24 mouse cellular contexts compared by ENCODE assay signal in the genomic region with DNA sequence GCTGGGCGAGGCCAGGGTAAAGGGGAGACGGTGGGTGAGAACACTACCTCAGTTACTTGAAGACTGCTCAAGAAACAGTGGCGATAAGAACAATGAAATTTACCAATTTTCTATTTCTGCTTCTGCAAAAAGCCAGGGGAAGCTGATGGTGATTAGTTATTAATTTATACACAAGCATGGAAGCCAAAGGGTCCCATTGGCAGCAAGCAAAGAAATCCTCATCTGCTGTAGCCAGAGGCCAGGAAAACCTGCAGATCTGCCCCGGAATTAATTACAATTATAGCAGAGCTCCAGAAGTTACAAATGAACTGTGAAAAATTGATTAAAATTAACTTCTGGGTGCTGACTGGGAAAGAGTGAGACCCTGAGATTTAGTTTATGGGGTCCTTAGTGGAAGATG.
DNase-seq lines count a peak whose midpoint lies in the region; ATAC-seq and TF ChIP-seq lines count a peak whose summit lies in the region.
"Had no signal": no experiment of that assay in that cellular context is flagged by ENCODE, and none has a peak within 500 bp of the region (broad histone marks: within the 10 kb centered on the region; RNA-seq: fewer than 3 reads in every experiment).

No protein-coding gene starts in this region.

- H3K4me3 ChIP-seq in hindbrain, embryonic 13.5 days, result no peak overlapping the region
- no peak overlapping the region for H3K4me3 ChIP-seq in hindbrain, embryonic 11.5 days (ENCODE audit: low read depth, low read length)
- no peak overlapping the region for H3K4me3 ChIP-seq in midbrain, embryonic 13.5 days (replicated peaks)
- H3K4me3 ChIP-seq in midbrain, embryonic 16.5 days (ENCODE audit: low read depth, low read length), result no peak overlapping the region
- H3K4me3 ChIP-seq: embryonic facial prominence, embryonic 10.5 days; embryonic facial prominence, embryonic 13.5 days; erythroblast, embryonic 14.5 days; forebrain, embryonic 12.5 days; hindbrain, embryonic 15.5 days; intestine, embryonic 15.5 days had no signal

- H3K9me3 ChIP-seq in hindbrain, embryonic 13.5 days, result no peaks in the 10 kb centered on the region
- H3K9me3 ChIP-seq in hindbrain, embryonic 11.5 days (ENCODE audit: control insufficient read depth, low read length), result no peaks in the 10 kb centered on the region
- H3K9me3 ChIP-seq in midbrain, embryonic 13.5 days, result no peaks in the 10 kb centered on the region
- no peaks in the 10 kb centered on the region for H3K9me3 ChIP-seq in midbrain, embryonic 16.5 days (replicated peaks; ENCODE audit: control insufficient read depth, low read length, poor library complexity, severe bottlenecking)
- H3K9me3 ChIP-seq: embryonic facial prominence, embryonic 10.5 days; embryonic facial prominence, embryonic 13.5 days; forebrain, embryonic 12.5 days; hindbrain, embryonic 15.5 days; intestine, embryonic 15.5 days had no signal

- H3K27ac ChIP-seq in hindbrain, embryonic 13.5 days, result peak overlapping the region; percentile 27; the same call in 1 of the 2 replicates
- H3K27ac ChIP-seq in hindbrain, embryonic 11.5 days (ENCODE audit: low read depth, low read length), result no peak overlapping the region
- peak overlapping the region; percentile 42; the same call in 1 of the 2 replicates for H3K27ac ChIP-seq in midbrain, embryonic 13.5 days
- no peak overlapping the region for H3K27ac ChIP-seq in midbrain, embryonic 16.5 days (ENCODE audit: low read length)
- H3K27ac ChIP-seq: embryonic facial prominence, embryonic 10.5 days; embryonic facial prominence, embryonic 13.5 days; forebrain, embryonic 12.5 days; hindbrain, embryonic 15.5 days; intestine, embryonic 15.5 days had no signal

- H3K4me2 ChIP-seq in hindbrain, embryonic 13.5 days, result no peak overlapping the region
- H3K4me2 ChIP-seq in hindbrain, embryonic 11.5 days (replicated peaks; ENCODE audit: low read depth, low read length), result no peak overlapping the region
- no peak overlapping the region for H3K4me2 ChIP-seq in midbrain, embryonic 13.5 days (replicated peaks)
- no peak overlapping the region for H3K4me2 ChIP-seq in midbrain, embryonic 16.5 days (ENCODE audit: low read length)
- H3K4me2 ChIP-seq: embryonic facial prominence, embryonic 13.5 days; forebrain, embryonic 12.5 days; heart, embryonic 11.5 days; hindbrain, embryonic 15.5 days; intestine, embryonic 15.5 days had no signal

- H3K36me3 ChIP-seq in hindbrain, embryonic 13.5 days, result no peaks in the 10 kb centered on the region
- H3K36me3 ChIP-seq in hindbrain, embryonic 11.5 days (ENCODE audit: control insufficient read depth, insufficient read depth, low read length), result no peaks in the 10 kb centered on the region
- no peaks in the 10 kb centered on the region for H3K36me3 ChIP-seq in midbrain, embryonic 13.5 days
- no peaks in the 10 kb centered on the region for H3K36me3 ChIP-seq in midbrain, embryonic 16.5 days (ENCODE audit: control insufficient read depth, insufficient read depth, low read length)
- H3K36me3 ChIP-seq: embryonic facial prominence, embryonic 10.5 days; embryonic facial prominence, embryonic 13.5 days; forebrain, embryonic 12.5 days; hindbrain, embryonic 15.5 days; intestine, embryonic 15.5 days had no signal

- peak; percentile 7 to 11 for DNase-seq in cerebellum, postnatal 10 days
- no peak for DNase-seq in cerebellum, adult 8-10 months
- DNase-seq in hindbrain, embryonic 11.5 days (ENCODE audit: low spot score), result no peak
- DNase-seq in brain, embryonic 14.5 days (ENCODE audit: low read depth), result peak; percentile 62
- no peak for DNase-seq in heart, adult 11 months
- DNase-seq: adrenal gland, adult 8-10 months; adrenal gland, postnatal 25 days; cerebellum, adult 18-20 months; cerebellum, adult 9-11 months; cerebellum, postnatal 36 days; embryo, embryonic 11 days; gastrocnemius, postnatal 10 days; gastrocnemius, postnatal 36 days had no signal

- H3K27me3 ChIP-seq in hindbrain, embryonic 13.5 days, result no peaks in the 10 kb centered on the region
- no peaks in the 10 kb centered on the region for H3K27me3 ChIP-seq in hindbrain, embryonic 11.5 days (ENCODE audit: control insufficient read depth, insufficient read depth, low read length)
- no peaks in the 10 kb centered on the region for H3K27me3 ChIP-seq in midbrain, embryonic 13.5 days
- no peaks in the 10 kb centered on the region for H3K27me3 ChIP-seq in midbrain, embryonic 16.5 days (ENCODE audit: control insufficient read depth, insufficient read depth, low read depth, low read length)
- H3K27me3 ChIP-seq: hindbrain, embryonic 15.5 days; intestine, embryonic 15.5 days had no signal

- TF ChIP-seq CTCF in brain, embryonic 14.5 days (IDR thresholded peaks at IDR 0.05; ENCODE audit: borderline replicate concordance, extremely low read depth, insufficient read depth, insufficient read length), result no peak

- WGBS in hindbrain, embryonic 13.5 days, result 77% methylated on average over 4 of the region's 4 CpGs
- WGBS in hindbrain, embryonic 11.5 days, result 87% methylated on average over 4 of the region's 4 CpGs
- 82% methylated on average over 4 of the region's 4 CpGs for WGBS in midbrain, embryonic 13.5 days
- 81% methylated on average over 4 of the region's 4 CpGs for WGBS in midbrain, embryonic 16.5 days

- no peak for TF ChIP-seq POLR2A in brain, embryonic 14.5 days (IDR thresholded peaks at IDR 0.05; ENCODE audit: borderline replicate concordance, extremely low read depth, insufficient read depth, insufficient read length, poor library complexity, severe bottlenecking)

- ATAC-seq in hindbrain, embryonic 13.5 days (ENCODE audit: low FRiP score), result no peak
- ATAC-seq in hindbrain, embryonic 11.5 days (ENCODE audit: low FRiP score), result no peak
- ATAC-seq in midbrain, embryonic 13.5 days, result no peak
- no peak for ATAC-seq in midbrain, embryonic 16.5 days
- ATAC-seq: activated CD4-positive, CD25-positive, alpha-beta regulatory T cell, adult 4 months; intestine, embryonic 15.5 days had no signal

- H3K9ac ChIP-seq in hindbrain, embryonic 13.5 days, result no peak overlapping the region
- no peak overlapping the region for H3K9ac ChIP-seq in hindbrain, embryonic 11.5 days (ENCODE audit: low read depth, low read length)
- no peak overlapping the region for H3K9ac ChIP-seq in midbrain, embryonic 13.5 days (replicated peaks)
- no peak overlapping the region for H3K9ac ChIP-seq in midbrain, embryonic 16.5 days (ENCODE audit: low read depth, low read length)
- H3K9ac ChIP-seq: embryonic facial prominence, embryonic 13.5 days; forebrain, embryonic 12.5 days; hindbrain, embryonic 15.5 days; intestine, embryonic 15.5 days had no signal

- H3K4me1 ChIP-seq in hindbrain, embryonic 13.5 days (replicated peaks), result peaks cover 20% of the 10 kb centered on the region
- no peaks in the 10 kb centered on the region for H3K4me1 ChIP-seq in hindbrain, embryonic 11.5 days (replicated peaks; ENCODE audit: control insufficient read depth, insufficient read depth, low read length)
- H3K4me1 ChIP-seq in midbrain, embryonic 13.5 days (replicated peaks), result peaks cover 12% of the 10 kb centered on the region
- H3K4me1 ChIP-seq in midbrain, embryonic 16.5 days (ENCODE audit: control insufficient read depth, insufficient read depth, low read length), result peaks cover 3% of the 10 kb centered on the region; the same call in 1 of the 2 replicates
- H3K4me1 ChIP-seq: embryonic facial prominence, embryonic 10.5 days; intestine, embryonic 15.5 days had no signal

Comparison
In these comparisons a context has a peak if more than half of its experiments do, and no peak if none do; other contexts are left out.
1. DNase-seq: peak in cerebellum, postnatal 10 days (2 of 2) and brain, embryonic 14.5 days (single experiment); none in cerebellum, adult 8-10 months (single experiment), hindbrain, embryonic 11.5 days (single experiment) and heart, adult 11 months (single experiment).
2. H3K27ac ChIP-seq: peak in hindbrain, embryonic 13.5 days (single experiment) and midbrain, embryonic 13.5 days (single experiment); none in hindbrain, embryonic 11.5 days (single experiment) and midbrain, embryonic 16.5 days (single experiment).